Mouse (Mus musculus): ENCODE measurements around the gene Tsn. TPM values are rescaled to one million over a fixed set of nuclear protein-coding genes. Genes with fewer than 3 reads are reported as not detected.
A peak's percentile ranks its signal among the peaks of the same experiment; 100 is the strongest.

Tsn gene
- polyA plus RNA-seq, 1 experiment from 2014 or later, result 201 TPM

DNA sequence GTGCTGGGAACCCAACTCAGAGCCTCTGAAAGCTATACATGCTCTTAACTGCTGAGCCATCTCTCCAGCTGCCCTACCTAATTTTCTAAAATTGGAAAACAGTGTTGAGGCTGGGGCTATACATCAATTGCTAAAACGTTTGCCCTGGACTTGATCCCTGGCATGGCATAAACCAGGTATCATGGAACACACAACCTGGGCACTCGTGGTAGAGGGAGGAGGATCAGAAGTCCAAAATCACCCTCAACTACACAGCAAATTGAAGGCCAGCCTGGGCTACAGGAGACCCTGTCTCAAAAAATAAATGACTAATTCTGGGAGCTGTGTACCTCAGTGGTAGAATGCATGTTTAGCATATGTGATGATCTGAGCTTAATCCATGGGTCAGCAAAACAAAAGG, 13.8 kb downstream of the Tsn start:
- H3K36me3 ChIP-seq, result peaks cover 73% of the 10 kb centered on the region
- 78% methylated on average over 2 of the region's 2 CpGs for WGBS (ENCODE audit: insufficient replicate concordance)

DNA sequence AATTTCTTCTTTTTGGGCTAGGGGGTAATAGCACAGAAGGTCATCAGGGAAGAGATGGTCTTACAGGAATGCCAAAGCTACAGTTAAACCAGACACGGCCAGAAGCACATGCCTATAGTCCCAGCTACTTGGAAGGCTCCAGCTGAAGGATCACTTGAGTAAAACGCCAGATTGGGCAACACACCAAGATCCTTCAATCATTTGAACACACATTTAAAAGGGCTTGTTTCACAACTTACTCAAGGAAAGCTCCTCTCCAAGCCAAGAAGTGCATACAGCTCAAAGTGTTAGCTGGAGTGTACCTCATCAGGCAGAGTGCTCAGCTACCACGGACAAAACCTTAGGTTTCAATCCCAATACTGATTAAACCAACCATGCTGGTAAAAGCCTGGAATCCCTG, 14.9 kb downstream of the Tsn start:
- Histone ChIP-seq H3K27ac (no peak overlapping the region), H3K4me1 (replicated peaks) (no peaks in the 10 kb centered on the region), H3K4me2 (no peak overlapping the region), H3K36me3 (peaks cover 63% of the 10 kb centered on the region), H3K27me3 (no peaks in the 10 kb centered on the region), H3K9me3 (replicated peaks) (no peaks in the 10 kb centered on the region), H3K9ac (no peak overlapping the region), H3K4me3 (replicated peaks) (no peak overlapping the region)
- no peak for DNase-seq
- WGBS (ENCODE audit: insufficient replicate concordance), result 65% methylated on average over 3 of the region's 3 CpGs
- ATAC-seq (ENCODE audit: low read depth), result no peak

More for the DNA sequence above, 13.8 kb downstream of the Tsn start:
- H3K27ac ChIP-seq, result no peak overlapping the region
- ATAC-seq (ENCODE audit: low read depth) (no peak), DNase-seq (no peak)
- H3K9me3 ChIP-seq (replicated peaks), result no peaks in the 10 kb centered on the region
- H3K9ac ChIP-seq, result no peak overlapping the region
- no peak overlapping the region for H3K4me2 ChIP-seq
- H3K4me3 ChIP-seq (replicated peaks), result no peak overlapping the region
- H3K4me1 ChIP-seq (replicated peaks), result no peaks in the 10 kb centered on the region
- no peaks in the 10 kb centered on the region for H3K27me3 ChIP-seq

DNA sequence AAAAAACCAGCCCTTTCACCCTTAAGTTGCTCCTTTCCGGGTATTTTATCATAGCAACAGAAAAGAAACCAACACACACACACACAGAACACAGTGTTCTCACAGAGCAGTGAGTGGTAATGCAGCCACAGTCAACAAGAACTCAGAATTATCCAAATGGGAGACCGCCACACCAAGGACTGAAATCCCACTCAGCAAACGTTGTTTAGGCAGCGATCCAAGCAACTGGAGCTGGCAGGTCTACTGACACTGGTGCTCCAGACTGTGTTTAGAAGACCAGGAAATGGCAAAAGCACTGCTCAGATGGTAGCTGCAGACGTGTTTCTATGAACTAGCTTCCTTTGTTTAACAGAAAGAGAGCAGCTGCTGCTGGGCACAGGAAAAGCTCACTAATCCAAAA, 16.7 kb downstream of the Tsn start:
- WGBS (ENCODE audit: insufficient replicate concordance), result 77% methylated on average over 5 of the region's 5 CpGs
- no peak for ATAC-seq (ENCODE audit: low read depth)

DNA sequence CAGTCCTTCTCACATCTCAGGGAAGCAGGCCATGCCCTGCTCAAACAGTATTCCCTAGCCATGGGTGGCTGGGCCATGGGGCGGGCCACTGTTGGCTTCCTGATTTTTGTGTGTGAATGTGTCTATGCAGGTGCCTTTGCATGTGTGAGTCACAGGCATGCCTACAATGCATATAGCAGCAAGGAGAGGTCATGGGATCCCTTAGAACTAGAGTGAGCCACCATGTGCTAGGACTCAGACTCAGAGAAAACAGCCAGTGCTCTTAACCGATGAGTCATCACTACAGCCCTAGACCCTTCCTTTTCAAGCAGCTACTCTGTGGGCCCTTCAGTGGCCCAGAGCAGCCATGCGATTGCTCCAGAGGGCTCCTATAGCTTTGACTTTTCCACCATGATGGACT, 17.3 kb downstream of the Tsn start:
- no peak overlapping the region for H3K4me2 ChIP-seq
- H3K27ac ChIP-seq, result no peak overlapping the region
- DNase-seq (no peak), ATAC-seq (ENCODE audit: low read depth) (0 out of 2 replicates have a peak, but pooled peaks have one; percentile 23)
- H3K36me3 ChIP-seq, result peaks cover 42% of the 10 kb centered on the region
- H3K9me3 ChIP-seq (replicated peaks), result no peaks in the 10 kb centered on the region
- H3K4me1 ChIP-seq (replicated peaks), result no peaks in the 10 kb centered on the region
- no peak overlapping the region for H3K9ac ChIP-seq
- H3K27me3 ChIP-seq, result no peaks in the 10 kb centered on the region
- no peak overlapping the region for H3K4me3 ChIP-seq (replicated peaks)
- WGBS (ENCODE audit: insufficient replicate concordance), result 79% methylated on average over 3 of the region's 3 CpGs

More for the DNA sequence above, 16.7 kb downstream of the Tsn start:
- H3K27ac ChIP-seq, result no peak overlapping the region
- no peak overlapping the region for H3K4me2 ChIP-seq
- no peaks in the 10 kb centered on the region for H3K4me1 ChIP-seq (replicated peaks)
- H3K4me3 ChIP-seq (replicated peaks), result no peak overlapping the region
- DNase-seq, result no peak
- H3K36me3 ChIP-seq, result peaks cover 46% of the 10 kb centered on the region
- H3K9ac ChIP-seq, result no peak overlapping the region
- H3K9me3 ChIP-seq (replicated peaks), result no peaks in the 10 kb centered on the region
- H3K27me3 ChIP-seq, result no peaks in the 10 kb centered on the region

- Histone ChIP-seq H3K4me3 (replicated peaks) (no peak overlapping the region), H3K36me3 (peaks cover 23% of the 10 kb centered on the region), H3K27ac (no peak overlapping the region), H3K27me3 (no peaks in the 10 kb centered on the region), H3K9me3 (replicated peaks) (no peaks in the 10 kb centered on the region), H3K4me1 (replicated peaks) (no peaks in the 10 kb centered on the region), H3K4me2 (no peak overlapping the region), H3K9ac (no peak overlapping the region)
- WGBS (ENCODE audit: insufficient replicate concordance), result 78% methylated on average over 4 of the region's 4 CpGs
- ATAC-seq (ENCODE audit: low read depth) (no peak), DNase-seq (no peak)
These were observed 19.2 kb downstream of the Tsn start for GRCm38 (mm10) chr1:118292291-118292690.

DNA sequence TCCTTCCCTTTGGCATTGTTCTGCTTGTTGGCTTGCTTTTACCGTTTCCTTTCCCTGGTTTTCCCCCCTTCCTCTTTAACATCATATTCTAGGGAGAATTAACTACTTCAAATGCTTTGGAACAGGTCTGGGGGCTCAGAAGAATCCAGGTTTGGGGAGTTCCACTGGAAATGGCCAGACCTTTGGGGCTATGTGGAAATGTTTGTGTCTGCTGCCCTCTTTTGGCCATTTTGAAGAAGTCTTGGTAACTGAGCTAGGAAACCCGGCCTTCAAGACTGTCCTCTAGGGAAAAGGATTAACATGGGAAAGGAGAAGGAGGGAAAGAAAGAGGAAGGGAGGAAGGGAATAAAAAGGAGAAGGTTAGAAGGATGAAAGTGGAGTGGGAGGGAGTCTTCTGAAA, 36.4 kb downstream of the Tsn start:
- H3K4me1 ChIP-seq (replicated peaks), result no peaks in the 10 kb centered on the region
- no peak overlapping the region for H3K27ac ChIP-seq
- no peak overlapping the region for H3K9ac ChIP-seq
- no peak overlapping the region for H3K4me3 ChIP-seq (replicated peaks)
- no peaks in the 10 kb centered on the region for H3K27me3 ChIP-seq
- no peaks in the 10 kb centered on the region for H3K36me3 ChIP-seq
- no peak overlapping the region for H3K4me2 ChIP-seq
- no peak for DNase-seq
- H3K9me3 ChIP-seq (replicated peaks), result no peaks in the 10 kb centered on the region
- ATAC-seq (ENCODE audit: low read depth), result no peak
- WGBS (ENCODE audit: insufficient replicate concordance), result 13% methylated on average over 2 of the region's 2 CpGs

DNA sequence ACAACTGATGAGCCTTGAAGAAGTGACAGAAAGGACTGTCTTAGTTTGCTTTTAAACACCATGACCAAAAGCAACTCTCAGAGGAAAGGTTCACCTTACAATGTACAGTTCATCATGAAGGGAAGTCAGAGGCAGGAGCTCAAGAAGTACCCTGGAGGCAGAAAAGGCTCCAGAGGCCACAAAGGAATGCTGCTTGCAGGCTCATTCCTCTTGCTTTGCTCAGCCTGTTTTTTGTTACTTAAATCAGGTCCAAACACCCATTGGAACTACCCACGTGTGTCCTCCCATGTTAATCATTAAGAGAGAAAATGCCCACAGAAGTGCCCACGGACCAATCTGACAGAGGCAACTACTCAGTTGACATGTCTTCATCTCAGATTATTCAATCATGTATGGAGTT, 59.6 kb downstream of the Tsn start:
- no peak for DNase-seq
- no peak for ATAC-seq (ENCODE audit: low read depth)
- WGBS (ENCODE audit: insufficient replicate concordance), result 29% methylated on average over 2 of the region's 2 CpGs
- Histone ChIP-seq H3K9ac (no peak overlapping the region), H3K4me2 (no peak overlapping the region), H3K4me1 (replicated peaks) (no peaks in the 10 kb centered on the region), H3K27me3 (no peaks in the 10 kb centered on the region), H3K27ac (no peak overlapping the region), H3K9me3 (replicated peaks) (no peaks in the 10 kb centered on the region), H3K36me3 (no peaks in the 10 kb centered on the region), H3K4me3 (replicated peaks) (no peak overlapping the region)

Other genes with a start within 250 kb of the Tsn start
- gene Gm29106, start 135.2 kb downstream of the Tsn start, polyA plus RNA-seq (2015; fragmentation: Nextera tagmentation; extraction: Ambion mirVana), result 0.02 and 0.03 TPM in 2 replicates
- gene Nifk, start 10.1 kb upstream of the Tsn start, polyA plus RNA-seq (2015; fragmentation: Nextera tagmentation; extraction: Ambion mirVana), result 67.2 and 84.2 TPM in 2 replicates
- 12.1 and 13.4 TPM in 2 replicates for gene Clasp1, start 77.3 kb upstream of the Tsn start, polyA plus RNA-seq (2015; fragmentation: Nextera tagmentation; extraction: Ambion mirVana)